Mouse (Mus musculus) embryonic facial prominence, embryonic 15.5 days (tissue): ENCODE data around the gene Gm20388. TPM values are rescaled to one million over a fixed set of nuclear protein-coding genes. Genes with fewer than 3 reads are reported as not detected.

Experiments
- ATAC-seq: fragments of 200-750 bp; cut with Nextera tagmentation; 2 replicates; pipeline ENCODE4 v1.8.0; 2017; ENCODE audit warnings: low read depth, moderate TSS enrichment; ENCODE audit not compliant: insufficient number of reproducible peaks, low FRiP score, low TSS enrichment
- H3K27ac ChIP-seq: fragments of 300-500 bp; sonication (generic); replicated peaks from 2 replicates; pipeline ENCODE4 v1.5.1; 2015; ENCODE audit warnings: mild to moderate bottlenecking, inconsistent platforms
- H3K27me3 ChIP-seq: fragments of 300-500 bp; sonication (generic); 2 replicates; pipeline ENCODE4 v1.6.1; 2015; ENCODE audit warnings: inconsistent platforms
- H3K36me3 ChIP-seq: fragments of 300-500 bp; sonication (generic); 2 replicates; pipeline ENCODE4 v1.6.1; 2015; ENCODE audit warnings: mild to moderate bottlenecking, inconsistent platforms
- H3K4me1 ChIP-seq: fragments of 300-500 bp; sonication (generic); 2 replicates; pipeline ENCODE4 v1.6.1; 2015; ENCODE audit warnings: inconsistent platforms
- H3K4me2 ChIP-seq: fragments of 300-500 bp; sonication (generic); replicated peaks from 2 replicates; pipeline ENCODE4 v1.6.1; 2015; ENCODE audit warnings: mild to moderate bottlenecking, inconsistent platforms
- H3K4me3 ChIP-seq: fragments of 300-500 bp; sonication (generic); replicated peaks from 2 replicates; pipeline ENCODE4 v1.5.1; 2015; ENCODE audit warnings: mild to moderate bottlenecking, inconsistent platforms
- H3K9ac ChIP-seq: fragments of 300-500 bp; sonication (generic); 2 replicates; pipeline ENCODE4 v1.6.1; 2015; ENCODE audit warnings: inconsistent platforms
- H3K9me3 ChIP-seq: fragments of 300-500 bp; sonication (generic); replicated peaks from 2 replicates; pipeline ENCODE4 v1.6.1; 2016; ENCODE audit warnings: inconsistent platforms
- WGBS: fragments of 180-500 bp; shearing (Covaris S2); methylation state at CpG from one replicate; pipeline ENCODE4 v1.1.7; 2015; 5-methylcytosine and 5-hydroxymethylcytosine counted together
- polyA plus RNA-seq: library from polyadenylated mRNA; unstranded; fragments of >200 nt; fragmentation: Nextera tagmentation; extraction: Ambion mirVana; gene quantifications from 2 replicates; pipeline ENCODE4 v1.2.1, GENCODE M21; 2015

Gene Gm20388
- polyA plus RNA-seq, 1 experiment from 2014 or later = 8.0 TPM

- WGBS = 20% methylated on average over 21 of the region's 21 CpGs
- no peak overlapping the region for H3K4me3 ChIP-seq
- H3K9me3 ChIP-seq = no peaks in the 10 kb centered on the region
- no peaks in the 10 kb centered on the region for H3K36me3 ChIP-seq
- no peaks in the 10 kb centered on the region for H3K27me3 ChIP-seq
- H3K4me1 ChIP-seq = peaks cover 15% of the 10 kb centered on the region; the same call in 1 of the 2 replicates
- no peak for ATAC-seq
- H3K4me2 ChIP-seq = 0 out of 2 replicates have a peak overlapping the region, but pooled peaks have one; percentile 11
- no peak overlapping the region for H3K27ac ChIP-seq
- no peak overlapping the region for H3K9ac ChIP-seq
Observed at GRCm38 (mm10) chr8:121180474-121181284, 1270.0 kb downstream of the Gm20388 start.

GRCm38 (mm10) chr8:121181285-121181884 lies 1270.7 kb downstream of the Gm20388 start:
- Histone ChIP-seq H3K36me3 (no peaks in the 10 kb centered on the region), H3K9me3 (no peaks in the 10 kb centered on the region), H3K27ac (no peak overlapping the region), H3K4me1 (peaks cover 10% of the 10 kb centered on the region; the same call in 1 of the 2 replicates), H3K27me3 (no peaks in the 10 kb centered on the region), H3K9ac (no peak overlapping the region), H3K4me3 (no peak overlapping the region), H3K4me2 (0 out of 2 replicates have a peak overlapping the region, but pooled peaks have one; percentile 11)
- no peak for ATAC-seq
- 55% methylated on average over 10 of the region's 10 CpGs for WGBS

- Histone ChIP-seq H3K27me3 (peaks cover 3% of the 10 kb centered on the region; the same call in 1 of the 2 replicates), H3K4me3 (no peak overlapping the region), H3K9ac (no peak overlapping the region), H3K36me3 (no peaks in the 10 kb centered on the region), H3K27ac (peak overlapping the region; percentile 28; the same call in 1 of the 2 replicates), H3K4me1 (peaks cover 11% of the 10 kb centered on the region; the same call in 1 of the 2 replicates), H3K9me3 (no peaks in the 10 kb centered on the region), H3K4me2 (no peak overlapping the region)
- ATAC-seq = no peak
- 56% methylated on average over 15 of the region's 15 CpGs for WGBS
Observed at GRCm38 (mm10) chr8:121187491-121188364, 1277.1 kb downstream of the Gm20388 start.

GRCm38 (mm10) chr8:121188994-121189393 lies 1278.4 kb downstream of the Gm20388 start:
- Histone ChIP-seq H3K4me2 (no peak overlapping the region), H3K36me3 (no peaks in the 10 kb centered on the region), H3K9me3 (no peaks in the 10 kb centered on the region), H3K27ac (no peak overlapping the region), H3K9ac (no peak overlapping the region), H3K4me3 (no peak overlapping the region), H3K27me3 (peaks cover 3% of the 10 kb centered on the region; the same call in 1 of the 2 replicates), H3K4me1 (peaks cover 11% of the 10 kb centered on the region; the same call in 1 of the 2 replicates)
- WGBS = 36% methylated on average over 9 of the region's 9 CpGs
- no peak; the same call in 1 of the 2 replicates for ATAC-seq

GRCm38 (mm10) chr8:121192451-121192850 lies 1281.8 kb downstream of the Gm20388 start:
- H3K36me3 ChIP-seq = no peaks in the 10 kb centered on the region
- H3K27me3 ChIP-seq = peaks cover 3% of the 10 kb centered on the region; the same call in 1 of the 2 replicates
- H3K4me2 ChIP-seq = no peak overlapping the region
- no peak overlapping the region for H3K27ac ChIP-seq
- H3K4me3 ChIP-seq = no peak overlapping the region
- ATAC-seq = no peak
- peaks cover 8% of the 10 kb centered on the region; the same call in 1 of the 2 replicates for H3K4me1 ChIP-seq
- 56% methylated on average over 8 of the region's 8 CpGs for whole genome bisulfite sequencing
- no peaks in the 10 kb centered on the region for H3K9me3 ChIP-seq
- H3K9ac ChIP-seq = no peak overlapping the region

GRCm38 (mm10) chr8:121195970-121196369 lies 1285.3 kb downstream of the Gm20388 start:
- H3K36me3 ChIP-seq = no peaks in the 10 kb centered on the region
- H3K27me3 ChIP-seq = peaks cover 6% of the 10 kb centered on the region; the same call in 1 of the 2 replicates

GRCm38 (mm10) chr8:121196726-121197668 lies 1286.4 kb downstream of the Gm20388 start:
- Histone ChIP-seq H3K27ac (no peak overlapping the region), H3K27me3 (peaks cover 6% of the 10 kb centered on the region; the same call in 1 of the 2 replicates), H3K9me3 (no peaks in the 10 kb centered on the region), H3K4me2 (no peak overlapping the region), H3K4me3 (no peak overlapping the region), H3K9ac (no peak overlapping the region), H3K36me3 (no peaks in the 10 kb centered on the region), H3K4me1 (no peaks in the 10 kb centered on the region)
- 72% methylated on average over 16 of the region's 16 CpGs for WGBS
- no peak for ATAC-seq

More at GRCm38 (mm10) chr8:121195970-121196369, 1285.3 kb downstream of the Gm20388 start:
- H3K4me1 ChIP-seq = no peaks in the 10 kb centered on the region
- H3K4me2 ChIP-seq = no peak overlapping the region
- whole genome bisulfite sequencing = 44% methylated on average over 7 of the region's 7 CpGs
- H3K4me3 ChIP-seq = no peak overlapping the region
- H3K27ac ChIP-seq = no peak overlapping the region
- H3K9ac ChIP-seq = no peak overlapping the region
- ATAC-seq = no peak
- H3K9me3 ChIP-seq = no peaks in the 10 kb centered on the region

- peaks cover 4% of the 10 kb centered on the region; the same call in 1 of the 2 replicates for H3K4me1 ChIP-seq
- H3K27me3 ChIP-seq = 0 out of 2 replicates have a peak, but pooled peaks cover 3% of the 10 kb centered on the region
- H3K9me3 ChIP-seq = no peaks in the 10 kb centered on the region
- H3K4me3 ChIP-seq = no peak overlapping the region
- no peak overlapping the region for H3K4me2 ChIP-seq
- no peak for ATAC-seq
- 63% methylated on average over 12 of the region's 12 CpGs for WGBS
- no peak overlapping the region for H3K9ac ChIP-seq
- H3K36me3 ChIP-seq = no peaks in the 10 kb centered on the region
- H3K27ac ChIP-seq = no peak overlapping the region
Observed at GRCm38 (mm10) chr8:121200069-121200468, 1289.4 kb downstream of the Gm20388 start.

GRCm38 (mm10) chr8:121200979-121201378 lies 1290.3 kb downstream of the Gm20388 start:
- H3K27me3 ChIP-seq = 0 out of 2 replicates have a peak, but pooled peaks cover 3% of the 10 kb centered on the region
- no peak overlapping the region for H3K27ac ChIP-seq
- no peaks in the 10 kb centered on the region for H3K9me3 ChIP-seq
- no peak overlapping the region for H3K4me3 ChIP-seq
- H3K4me2 ChIP-seq = no peak overlapping the region
- ATAC-seq = no peak
- H3K4me1 ChIP-seq = peaks cover 4% of the 10 kb centered on the region; the same call in 1 of the 2 replicates
- H3K36me3 ChIP-seq = no peaks in the 10 kb centered on the region
- H3K9ac ChIP-seq = no peak overlapping the region
- 66% methylated on average over 3 of the region's 3 CpGs for WGBS

- H3K9me3 ChIP-seq = no peaks in the 10 kb centered on the region
- no peak overlapping the region for H3K4me3 ChIP-seq
- H3K9ac ChIP-seq = no peak overlapping the region
- no peaks in the 10 kb centered on the region for H3K36me3 ChIP-seq
- no peak overlapping the region for H3K27ac ChIP-seq
- H3K4me2 ChIP-seq = no peak overlapping the region
- no peak for ATAC-seq
- 77% methylated on average over 7 of the region's 7 CpGs for WGBS
- H3K27me3 ChIP-seq = 0 out of 2 replicates have a peak, but pooled peaks cover 3% of the 10 kb centered on the region
- H3K4me1 ChIP-seq = peaks cover 4% of the 10 kb centered on the region; the same call in 1 of the 2 replicates
Observed at GRCm38 (mm10) chr8:121201651-121202050, 1291.0 kb downstream of the Gm20388 start.
